Mouse (Mus musculus) lung, postnatal 25 days (tissue): ENCODE measurements around the gene Slc25a38.

Source experiments
- DNase-seq: peaks from one replicate; pipeline ENCODE4 v3.0.0; 2022; ENCODE audit warnings: low spot score

Slc25a38 gene

DNA sequence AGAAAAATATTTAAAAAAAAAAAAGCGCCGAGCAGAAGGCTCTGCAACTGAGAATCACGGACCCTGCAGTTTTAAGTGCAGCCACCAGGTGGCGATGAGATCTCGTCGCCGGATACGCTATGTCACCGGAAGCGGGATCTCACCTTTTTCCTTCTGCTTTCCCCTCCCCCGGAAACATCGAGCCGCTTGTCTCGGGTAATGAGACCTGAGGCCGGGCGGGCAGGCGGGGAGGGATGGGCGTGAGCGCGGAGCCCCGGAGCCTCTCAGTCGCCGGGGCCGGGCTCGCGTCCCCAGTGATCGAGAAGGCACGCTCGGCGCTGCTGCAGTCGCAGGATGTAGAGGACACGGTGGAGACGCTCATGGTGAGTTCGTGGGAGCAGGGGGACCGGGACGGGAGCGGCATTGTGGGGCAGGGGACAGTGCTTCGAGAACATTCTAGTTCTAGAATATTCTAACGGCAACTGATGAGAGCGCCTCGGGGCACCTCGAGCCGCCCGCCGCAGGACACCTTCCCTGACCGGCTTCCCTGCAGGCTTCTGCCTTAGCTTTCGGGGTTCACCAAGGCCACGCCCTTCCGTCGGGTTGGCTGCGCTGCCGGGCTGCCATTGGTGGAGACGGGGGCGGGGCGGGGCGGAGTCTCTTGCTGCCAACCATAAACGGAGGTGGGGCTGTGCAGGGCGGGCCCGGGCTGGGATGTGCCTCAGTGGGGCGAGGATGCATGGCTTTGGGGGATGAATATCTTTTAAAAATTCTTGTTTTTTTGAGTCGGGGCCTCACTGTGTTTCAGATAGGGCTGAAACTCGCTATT is at the start of gene Slc25a38:
Gene Slc25a38 (plus strand): TSS at position 164 of the 808 bp plus-strand sequence.
- peak; percentile 96 for DNase-seq

DNA sequence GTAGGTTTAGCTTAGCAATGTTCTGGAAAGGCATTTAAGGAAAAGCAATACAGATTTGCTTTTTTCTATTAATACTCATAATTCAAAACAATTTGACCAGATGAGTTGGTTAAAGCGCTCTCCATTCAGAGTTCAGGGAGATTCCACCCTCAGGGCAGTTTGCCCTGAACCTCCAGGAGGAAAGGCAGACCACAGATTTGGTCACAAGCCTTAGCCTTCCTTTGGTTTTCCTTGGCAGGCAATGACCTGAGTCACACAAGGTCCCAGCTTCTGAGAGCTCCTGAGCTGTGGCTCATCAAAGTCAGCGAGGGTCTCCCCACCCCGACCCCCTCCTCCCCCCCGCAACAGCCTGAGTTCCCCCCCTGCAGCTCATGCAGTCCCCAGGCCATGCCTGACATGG is 45.9 kb upstream of the Slc25a38 start:
- no peak for DNase-seq

DNA sequence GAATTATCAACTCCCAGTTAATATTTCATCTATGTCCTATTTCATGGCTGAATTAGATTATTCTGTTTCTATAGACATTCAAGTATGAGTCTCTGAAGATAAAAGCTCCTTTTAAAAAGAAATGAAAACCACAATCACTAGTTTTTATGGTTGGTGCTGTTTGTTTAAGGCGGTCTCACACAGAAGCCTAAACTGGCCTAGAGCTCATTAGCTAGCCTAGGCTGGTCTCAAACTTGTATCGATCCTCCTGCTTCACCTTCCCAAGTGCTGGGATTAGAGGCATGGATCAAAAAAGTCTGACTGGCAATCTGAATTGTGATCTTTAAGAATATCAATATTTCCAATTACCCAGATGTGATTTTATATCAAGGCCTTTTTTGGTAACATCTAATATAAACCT is 42.6 kb upstream of the Slc25a38 start:
- DNase-seq = no peak

- no peak for DNase-seq
Observed at GRCm38 (mm10) chr9:120068047-120068446, 42.1 kb upstream of the Slc25a38 start.

- DNase-seq = no peak
Observed at GRCm38 (mm10) chr9:120069779-120070178, 40.4 kb upstream of the Slc25a38 start, which contains the start of gene Cx3cr1. TSS of gene Cx3cr1 (minus strand) at chr9:120069879.

- no peak for DNase-seq
Observed at GRCm38 (mm10) chr9:120071251-120071650, 38.9 kb upstream of the Slc25a38 start.

DNA sequence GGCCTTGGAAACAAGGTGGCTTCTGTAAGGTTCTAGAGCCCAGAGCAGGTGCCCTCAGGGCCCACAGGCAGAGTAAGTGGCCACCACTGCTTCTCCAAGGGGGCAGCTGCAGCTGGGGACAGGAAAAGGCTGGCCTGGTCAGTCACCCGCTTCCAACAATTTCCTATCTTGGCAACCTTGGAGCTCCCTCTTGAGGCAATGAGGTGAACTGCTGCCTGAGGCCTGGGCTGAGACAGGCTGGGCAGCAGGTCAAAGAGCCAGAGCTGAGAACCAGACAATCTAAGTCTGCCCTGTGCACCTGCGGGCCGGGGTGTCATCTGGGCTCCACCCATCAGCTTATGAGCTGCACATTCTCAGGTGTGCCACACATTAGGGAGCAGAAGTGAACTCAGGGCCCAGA is 37.0 kb upstream of the Slc25a38 start:
- DNase-seq = peak; percentile 72

GRCm38 (mm10) chr9:120074516-120074915 is 35.7 kb upstream of the Slc25a38 start:
- no peak for DNase-seq

DNA sequence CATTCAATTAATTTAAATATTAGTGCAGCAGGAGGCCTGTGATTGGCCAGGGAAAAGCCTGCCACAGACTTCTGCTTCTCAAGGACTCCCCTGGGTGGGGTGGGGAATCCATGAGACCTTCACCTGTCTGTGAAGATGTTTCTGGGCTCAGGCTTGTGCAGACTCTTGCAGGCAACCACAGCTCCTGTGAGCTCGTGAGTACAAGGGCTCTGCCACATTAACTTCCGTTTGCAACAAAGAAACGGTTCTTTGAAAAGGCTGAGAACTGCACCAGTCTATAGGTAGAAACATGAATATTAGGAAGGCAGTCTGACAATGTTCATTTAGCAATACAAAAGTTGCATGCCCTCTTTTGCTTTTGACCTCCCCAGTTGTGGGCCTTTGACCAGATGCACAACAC is 31.9 kb upstream of the Slc25a38 start:
- no peak for DNase-seq

- no peak for DNase-seq
Observed at GRCm38 (mm10) chr9:120079901-120080300, 30.3 kb upstream of the Slc25a38 start.

GRCm38 (mm10) chr9:120080546-120081108 is 29.5 kb upstream of the Slc25a38 start:
- no peak for DNase-seq

GRCm38 (mm10) chr9:120081247-120081646 is 28.9 kb upstream of the Slc25a38 start:
- DNase-seq = no peak

- DNase-seq = no peak
Observed at GRCm38 (mm10) chr9:120081967-120082366, 28.2 kb upstream of the Slc25a38 start.

GRCm38 (mm10) chr9:120082691-120083090 is 27.5 kb upstream of the Slc25a38 start:
- no peak for DNase-seq

GRCm38 (mm10) chr9:120083158-120083894 is 26.8 kb upstream of the Slc25a38 start:
- peak; percentile 14 for DNase-seq

GRCm38 (mm10) chr9:120084406-120084805 is 25.8 kb upstream of the Slc25a38 start:
- no peak for DNase-seq

DNA sequence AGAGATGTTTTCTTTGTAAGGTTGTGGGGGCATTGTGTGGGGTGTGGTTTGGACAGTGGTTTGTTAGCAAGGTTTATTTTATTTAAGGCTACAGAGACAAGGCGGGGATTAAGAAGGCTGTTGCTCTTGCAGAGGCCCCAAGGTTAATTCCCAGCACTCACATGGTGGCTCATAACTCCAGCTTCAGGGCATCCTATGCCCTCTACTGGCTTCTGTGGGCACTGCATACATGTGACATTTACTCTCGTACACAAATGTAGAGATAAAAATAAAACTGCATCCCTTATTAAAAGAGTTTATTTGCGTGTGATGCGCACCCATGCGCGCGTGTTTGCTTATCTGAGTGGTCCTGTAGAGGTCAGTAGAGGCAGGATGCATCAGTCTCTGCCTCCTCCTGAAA is 21.0 kb upstream of the Slc25a38 start:
- DNase-seq = no peak

DNA sequence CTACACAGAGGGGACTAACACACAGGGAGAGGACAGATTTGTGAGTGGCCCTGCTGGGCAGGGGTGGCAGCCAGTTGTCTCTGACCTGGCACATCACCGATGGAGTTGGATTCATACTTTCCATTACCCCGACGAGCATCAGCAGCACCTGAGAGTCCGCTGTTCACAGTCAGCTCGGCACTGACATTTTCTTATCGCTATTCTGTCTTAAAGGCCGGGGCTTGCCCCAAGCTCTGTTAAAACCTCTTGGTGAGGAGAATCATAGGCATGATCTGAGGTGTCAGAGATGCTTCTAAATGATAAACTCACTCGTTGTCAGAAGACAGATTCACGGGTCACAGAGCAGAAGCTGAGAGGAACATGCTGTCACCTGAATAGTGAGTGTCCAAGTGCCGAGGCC is 19.1 kb upstream of the Slc25a38 start:
- no peak for DNase-seq

- no peak for DNase-seq
Observed at GRCm38 (mm10) chr9:120091696-120092238, 18.4 kb upstream of the Slc25a38 start, which contains the start of gene Ccr8. TSS of gene Ccr8 (plus strand) at chr9:120092114.

GRCm38 (mm10) chr9:120093701-120094100 is 16.5 kb upstream of the Slc25a38 start:
- no peak for DNase-seq

- no peak for DNase-seq
Observed at GRCm38 (mm10) chr9:120095886-120096285, 14.3 kb upstream of the Slc25a38 start.

GRCm38 (mm10) chr9:120098682-120099081 is 11.5 kb upstream of the Slc25a38 start:
- peak; percentile 59 for DNase-seq

DNA sequence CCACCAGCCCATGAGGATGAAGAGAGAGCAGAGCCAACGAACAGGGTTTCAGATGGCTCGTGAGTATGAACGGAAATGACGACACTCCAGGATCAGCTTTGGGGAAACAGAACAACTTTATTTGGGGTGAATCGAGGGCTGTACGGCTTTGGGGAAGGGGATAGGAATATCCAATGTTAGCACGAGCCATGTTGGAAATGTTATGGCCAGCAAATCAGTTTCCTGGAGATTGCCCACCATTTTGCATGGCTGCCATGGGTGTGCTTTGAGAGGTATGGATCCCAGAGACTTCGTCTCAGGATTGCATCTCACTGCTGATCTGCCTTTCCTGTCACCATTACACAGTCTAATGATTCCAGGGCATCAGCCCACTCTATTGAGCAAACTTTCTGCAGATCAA is 10.9 kb upstream of the Slc25a38 start:
- no peak for DNase-seq
